Mouse (Mus musculus) ES-E14 (cell line): ENCODE measurements around the gene Synpr.

Experiments used
- CHD2 ChIP-seq: IDR thresholded peaks from 2 replicates; pipeline ENCODE4 v1.6.1; 2014; ENCODE audit warnings: mild to moderate bottlenecking, low read depth, low read length, inconsistent platforms
- MAFK ChIP-seq: IDR thresholded peaks from 2 replicates; pipeline ENCODE4 v1.6.1; 2014; ENCODE audit warnings: mild to moderate bottlenecking, low read depth, low read length, inconsistent platforms; ENCODE audit not compliant: insufficient read depth
- ZC3H11A ChIP-seq: IDR thresholded peaks from 2 replicates; pipeline ENCODE4 v1.6.1; 2012; ENCODE audit warnings: low read depth, mild to moderate bottlenecking, inconsistent platforms, low read length, borderline replicate concordance
- ZNF384 ChIP-seq: IDR thresholded peaks from 2 replicates; pipeline ENCODE4 v1.6.1; 2012; ENCODE audit warnings: low read depth, low read length, inconsistent platforms

- TF ChIP-seq ZC3H11A (no peak), ZNF384 (no peak), MAFK (no peak), CHD2 (no peak)
Measured at GRCm38 (mm10) chr14:13578744-13579143, 294.2 kb downstream of the Synpr start.
